Comparison of ENCODE assay signal across 16 mouse cellular contexts in genomic region chr3:66967508-66967907, GRCm38 (mm10). TPM values are rescaled to one million over a fixed set of nuclear protein-coding genes. Genes with fewer than 3 reads are reported as not detected.
"Had no signal": no experiment of that assay in that cellular context is flagged by ENCODE, and none has a peak within 500 bp of the region (broad histone marks: within the 10 kb centered on the region; RNA-seq: fewer than 3 reads in every experiment).

No protein-coding gene starts in this region.

- H3K4me3 ChIP-seq: limb, embryonic 15.5 days; liver, embryonic 12.5 days; megakaryocyte, embryonic 14.5 days; midbrain, embryonic 12.5 days; stomach, embryonic 15.5 days had no signal

- H3K36me3 ChIP-seq: limb, embryonic 15.5 days; liver, embryonic 12.5 days; midbrain, embryonic 12.5 days; stomach, embryonic 15.5 days had no signal

- H3K4me1 ChIP-seq: stomach, embryonic 15.5 days had no signal

- H3K27ac ChIP-seq: kidney, postnatal 0 days; limb, embryonic 15.5 days; liver, embryonic 12.5 days; macrophage; midbrain, embryonic 12.5 days; stomach, embryonic 15.5 days had no signal

- DNase-seq: kidney, adult 9 months; kidney, postnatal 36 days; layer of hippocampus, adult 9-11 months; layer of hippocampus, postnatal 36 days; lung, embryonic 14.5 days; lung, postnatal 14 days; right cerebral cortex, postnatal 14 days; thymus, postnatal 36 days had no signal

- H3K9me3 ChIP-seq: limb, embryonic 15.5 days; liver, embryonic 12.5 days; midbrain, embryonic 12.5 days; stomach, embryonic 15.5 days had no signal

RNA-seq across cellular contexts. Expression of gene Shox2, which starts 14.1 kb away (rescaled TPM):
- polyA plus RNA-seq: spleen, adult 2 months had no signal
